Mouse (Mus musculus): ENCODE measurements around the gene Cyp4f18.

DNA sequence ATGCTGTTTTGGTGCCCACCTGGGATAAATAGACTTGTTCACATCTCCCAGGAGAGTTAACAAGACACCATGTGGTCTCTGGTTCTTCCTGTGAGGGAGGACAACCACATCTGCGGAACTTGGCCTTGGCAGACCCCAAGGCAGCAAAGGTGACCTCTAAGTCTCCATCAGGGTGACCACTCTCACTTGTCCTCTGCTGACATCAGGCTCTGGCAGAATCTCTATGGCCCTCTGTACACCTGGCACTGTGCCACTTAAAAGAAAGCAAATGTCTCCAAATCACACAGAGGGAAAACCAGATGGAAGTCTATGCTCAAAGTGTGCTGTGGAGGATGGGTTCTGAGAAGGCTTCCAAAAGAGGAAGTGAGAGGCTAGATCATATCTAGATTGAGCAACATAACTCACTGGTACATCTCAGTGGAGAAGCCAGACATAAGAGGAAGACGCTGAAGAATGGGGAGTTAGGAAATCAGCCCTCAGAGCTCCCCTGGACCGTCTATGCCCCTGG lies 1.2 kb downstream of the Cyp4f18 start:
- TF ChIP-seq CTCF (IDR thresholded peaks at IDR 0.05; ENCODE audit: low read depth) (no peak), EP300 (optimal IDR thresholded peaks at IDR 0.05) (no peak)
